Mouse (Mus musculus) stomach, postnatal 0 days (tissue): ENCODE measurements around the gene Fam189a2.

Experiments
- CTCF ChIP-seq: IDR thresholded peaks from 2 replicates; pipeline ENCODE4 v1.5.1; 2016; ENCODE audit warnings: antibody characterized with exemption, low read depth, mild to moderate bottlenecking, moderate library complexity
- EP300 ChIP-seq: optimal IDR thresholded peaks from 2 replicates; pipeline ENCODE3; 2016; ENCODE audit warnings: antibody characterized with exemption

DNA sequence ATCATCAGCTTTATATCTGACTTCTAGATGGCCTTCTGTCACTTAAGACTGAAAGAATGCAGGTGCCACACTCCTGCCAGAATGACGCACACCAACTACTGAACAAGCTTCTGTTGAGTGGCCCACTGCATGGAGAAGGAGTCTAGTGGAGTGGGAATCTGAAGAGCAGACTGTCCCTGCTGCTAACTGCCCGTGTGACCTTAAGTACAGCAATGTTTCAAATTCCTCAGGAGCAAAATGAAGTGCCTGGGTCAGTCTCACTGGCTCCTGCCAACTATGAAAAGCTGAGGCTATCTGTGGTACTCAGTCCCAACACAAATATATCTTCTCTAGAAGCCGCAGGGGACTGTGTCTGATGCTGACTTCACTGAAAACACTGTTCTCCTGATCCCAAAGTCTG is 18.5 kb upstream of the Fam189a2 start:
- TF ChIP-seq CTCF (no peak), EP300 (no peak)
